In genomic region chr11:24091393-24092080, GRCm38 (mm10) we compare ENCODE assay signal across 13 mouse cellular contexts. TPM values are rescaled to one million over a fixed set of nuclear protein-coding genes. Genes with fewer than 3 reads are reported as not detected.
DNase-seq lines count a peak whose midpoint lies in the region; ATAC-seq lines count a peak whose summit lies in the region.
"Had no signal": no experiment of that assay in that cellular context is flagged by ENCODE, and none has a peak within 500 bp of the region (broad histone marks: within the 10 kb centered on the region; RNA-seq: fewer than 3 reads in every experiment).

No protein-coding gene starts in this region.

- H3K27me3 ChIP-seq in hindbrain, embryonic 11.5 days (ENCODE audit: control insufficient read depth, insufficient read depth, low read length) = no peaks in the 10 kb centered on the region
- peaks cover 37% of the 10 kb centered on the region for H3K27me3 ChIP-seq in hindbrain, embryonic 10.5 days (ENCODE audit: insufficient read depth, poor library complexity, severe bottlenecking)
- no peaks in the 10 kb centered on the region for H3K27me3 ChIP-seq in embryonic facial prominence, embryonic 14.5 days (replicated peaks; ENCODE audit: control insufficient read depth, insufficient read depth, low read length)
- H3K27me3 ChIP-seq in hindbrain, embryonic 15.5 days = no peaks in the 10 kb centered on the region
- no peaks in the 10 kb centered on the region for H3K27me3 ChIP-seq in neural tube, embryonic 12.5 days (replicated peaks)
- H3K27me3 ChIP-seq: CH12.LX had no signal

- 24% methylated on average over 15 of the region's 15 CpGs for whole genome bisulfite sequencing in hindbrain, embryonic 11.5 days
- WGBS in hindbrain, embryonic 10.5 days = 22% methylated on average over 15 of the region's 15 CpGs
- 20% methylated on average over 15 of the region's 15 CpGs for WGBS in embryonic facial prominence, embryonic 14.5 days
- 18% methylated on average over 15 of the region's 15 CpGs for WGBS in hindbrain, embryonic 15.5 days
- 23% methylated on average over 15 of the region's 15 CpGs for WGBS in neural tube, embryonic 12.5 days

- DNase-seq in hindbrain, embryonic 11.5 days (ENCODE audit: low spot score) = no peak
- DNase-seq in hindbrain, embryonic 10.5 days (ENCODE audit: low spot score) = no peak
- peak; percentile 57 for DNase-seq in embryonic facial prominence, embryonic 14.5 days (ENCODE audit: low spot score)
- DNase-seq in urinary bladder, postnatal 4 days (ENCODE audit: low spot score in 2 of 2) = no peak
- DNase-seq in right cerebral cortex, postnatal 25 days = no peak
- no peak for DNase-seq in lung, postnatal 10 days
- DNase-seq: thymus, adult 18-20 months had no signal

- no peak overlapping the region for H3K4me2 ChIP-seq in hindbrain, embryonic 11.5 days (replicated peaks; ENCODE audit: low read depth, low read length)
- peak overlapping the region; percentile 35 for H3K4me2 ChIP-seq in embryonic facial prominence, embryonic 14.5 days (ENCODE audit: low read depth, low read length)
- peak overlapping the region; percentile 48 for H3K4me2 ChIP-seq in hindbrain, embryonic 15.5 days
- peak overlapping the region; percentile 47 for H3K4me2 ChIP-seq in neural tube, embryonic 12.5 days (replicated peaks)

- ATAC-seq in hindbrain, embryonic 11.5 days (ENCODE audit: low FRiP score) = peak; percentile 18; the same call in 1 of the 2 replicates
- peak; percentile 10; the same call in 1 of the 2 replicates for ATAC-seq in embryonic facial prominence, embryonic 14.5 days (ENCODE audit: low read depth)
- ATAC-seq in hindbrain, embryonic 15.5 days (ENCODE audit: low FRiP score, low read depth) = 0 out of 2 replicates have a peak, but pooled peaks have one; percentile 21
- peak; percentile 30; the same call in 1 of the 2 replicates for ATAC-seq in neural tube, embryonic 12.5 days (ENCODE audit: low FRiP score, low read depth)
- ATAC-seq: activated CD4-positive, CD25-positive, alpha-beta regulatory T cell, adult 4 months had no signal

- no peaks in the 10 kb centered on the region for H3K36me3 ChIP-seq in hindbrain, embryonic 11.5 days (ENCODE audit: control insufficient read depth, insufficient read depth, low read length)
- peaks cover 38% of the 10 kb centered on the region for H3K36me3 ChIP-seq in hindbrain, embryonic 10.5 days
- peaks cover 21% of the 10 kb centered on the region; the same call in 1 of the 2 replicates for H3K36me3 ChIP-seq in embryonic facial prominence, embryonic 14.5 days (ENCODE audit: control insufficient read depth, insufficient read depth, low read length)
- H3K36me3 ChIP-seq in hindbrain, embryonic 15.5 days = peaks cover 7% of the 10 kb centered on the region; the same call in 1 of the 2 replicates
- peaks cover 37% of the 10 kb centered on the region for H3K36me3 ChIP-seq in neural tube, embryonic 12.5 days

- H3K27ac ChIP-seq in hindbrain, embryonic 11.5 days (ENCODE audit: low read depth, low read length) = no peak overlapping the region
- H3K27ac ChIP-seq in hindbrain, embryonic 10.5 days = no peak overlapping the region
- H3K27ac ChIP-seq in embryonic facial prominence, embryonic 14.5 days (replicated peaks; ENCODE audit: low read depth, low read length) = 0 out of 2 replicates have a peak overlapping the region, but pooled peaks have one; percentile 19
- H3K27ac ChIP-seq in hindbrain, embryonic 15.5 days (replicated peaks) = peak overlapping the region; percentile 58
- H3K27ac ChIP-seq in neural tube, embryonic 12.5 days = no peak overlapping the region
- H3K27ac ChIP-seq: liver, embryonic 14.5 days had no signal

- no peak overlapping the region for H3K9ac ChIP-seq in hindbrain, embryonic 11.5 days (ENCODE audit: low read depth, low read length)
- no peak overlapping the region; the same call in 1 of the 2 replicates for H3K9ac ChIP-seq in embryonic facial prominence, embryonic 14.5 days (ENCODE audit: low read depth, low read length)
- H3K9ac ChIP-seq in hindbrain, embryonic 15.5 days = peak overlapping the region; percentile 28
- H3K9ac ChIP-seq in neural tube, embryonic 12.5 days = no peak overlapping the region
- H3K9ac ChIP-seq: liver, embryonic 14.5 days had no signal

- H3K4me3 ChIP-seq in hindbrain, embryonic 11.5 days (ENCODE audit: low read depth, low read length) = no peak overlapping the region
- H3K4me3 ChIP-seq in hindbrain, embryonic 10.5 days = no peak overlapping the region
- 0 out of 2 replicates have a peak overlapping the region, but pooled peaks have one; percentile 1 for H3K4me3 ChIP-seq in embryonic facial prominence, embryonic 14.5 days (ENCODE audit: low read depth, low read length)
- peak overlapping the region; percentile 13 for H3K4me3 ChIP-seq in hindbrain, embryonic 15.5 days
- no peak overlapping the region for H3K4me3 ChIP-seq in neural tube, embryonic 12.5 days

- 0 out of 2 replicates have a peak, but pooled peaks cover 3% of the 10 kb centered on the region for H3K4me1 ChIP-seq in hindbrain, embryonic 11.5 days (replicated peaks; ENCODE audit: control insufficient read depth, insufficient read depth, low read length)
- H3K4me1 ChIP-seq in hindbrain, embryonic 10.5 days (replicated peaks) = peaks cover 39% of the 10 kb centered on the region
- H3K4me1 ChIP-seq in embryonic facial prominence, embryonic 14.5 days (ENCODE audit: control insufficient read depth, insufficient read depth, low read length) = peaks cover 42% of the 10 kb centered on the region
- H3K4me1 ChIP-seq in hindbrain, embryonic 15.5 days (replicated peaks) = peaks cover 83% of the 10 kb centered on the region
- H3K4me1 ChIP-seq in neural tube, embryonic 12.5 days = peaks cover 73% of the 10 kb centered on the region

- no peaks in the 10 kb centered on the region for H3K9me3 ChIP-seq in hindbrain, embryonic 11.5 days (ENCODE audit: control insufficient read depth, low read length)
- H3K9me3 ChIP-seq in hindbrain, embryonic 10.5 days = no peaks in the 10 kb centered on the region
- no peaks in the 10 kb centered on the region for H3K9me3 ChIP-seq in embryonic facial prominence, embryonic 14.5 days (ENCODE audit: control insufficient read depth, low read length)
- no peaks in the 10 kb centered on the region for H3K9me3 ChIP-seq in hindbrain, embryonic 15.5 days
- H3K9me3 ChIP-seq in neural tube, embryonic 12.5 days = no peaks in the 10 kb centered on the region

RNA-seq across cellular contexts. Expression of gene Bcl11a, which starts 13.7 kb away (rescaled TPM):
- 66.6 and 71.7 TPM in 2 replicates for polyA plus RNA-seq in hindbrain, embryonic 11.5 days (2014; fragmentation: Nextera tagmentation; extraction: Ambion mirVana)
- 20.7 and 54.9 TPM in 2 replicates for polyA plus RNA-seq in hindbrain, embryonic 10.5 days (2016; fragmentation: Nextera tagmentation; extraction: Ambion mirVana)
- 26.4 and 30.1 TPM in 2 replicates for polyA plus RNA-seq in embryonic facial prominence, embryonic 14.5 days (2014; fragmentation: Nextera tagmentation; extraction: Ambion mirVana)
- 93.1 and 116 TPM in 2 replicates for polyA plus RNA-seq in hindbrain, embryonic 15.5 days (2015; fragmentation: Nextera tagmentation; extraction: Ambion mirVana)
- 96.6 and 101 TPM in 2 replicates for polyA plus RNA-seq in neural tube, embryonic 12.5 days (2016; fragmentation: Nextera tagmentation; extraction: Ambion mirVana)

RNA-seq across cellular contexts. Expression of gene A830031A19Rik, which starts 16.7 kb away (rescaled TPM):
- polyA plus RNA-seq in hindbrain, embryonic 11.5 days (2014; fragmentation: Nextera tagmentation; extraction: Ambion mirVana) = not detected in 2 replicates
- polyA plus RNA-seq in hindbrain, embryonic 10.5 days (2016; fragmentation: Nextera tagmentation; extraction: Ambion mirVana) = not detected in 2 replicates
- not detected in 2 replicates for polyA plus RNA-seq in embryonic facial prominence, embryonic 14.5 days (2014; fragmentation: Nextera tagmentation; extraction: Ambion mirVana)
- polyA plus RNA-seq in hindbrain, embryonic 15.5 days (2015; fragmentation: Nextera tagmentation; extraction: Ambion mirVana) = not detected in 2 replicates
- not detected in 2 replicates for polyA plus RNA-seq in neural tube, embryonic 12.5 days (2016; fragmentation: Nextera tagmentation; extraction: Ambion mirVana)
- polyA plus RNA-seq: activated CD4-positive, CD25-positive, alpha-beta regulatory T cell, adult 4 months; large intestine, adult 2 months; liver, embryonic 14.5 days had no signal

Comparison
In these comparisons a context has a peak if more than half of its experiments do, and no peak if none do; other contexts are left out.
1. H3K27ac ChIP-seq: peak in embryonic facial prominence, embryonic 14.5 days (single experiment) and hindbrain, embryonic 15.5 days (single experiment); none in hindbrain, embryonic 11.5 days (single experiment), hindbrain, embryonic 10.5 days (single experiment) and neural tube, embryonic 12.5 days (single experiment).
2. H3K4me3 ChIP-seq: peak in embryonic facial prominence, embryonic 14.5 days (single experiment) and hindbrain, embryonic 15.5 days (single experiment); none in hindbrain, embryonic 11.5 days (single experiment), hindbrain, embryonic 10.5 days (single experiment) and neural tube, embryonic 12.5 days (single experiment).
3. Peak in every context shown above with its lines, with median percentiles within 50 percentile points of each other: ATAC-seq.